Mouse (Mus musculus) c-Kit-positive CD71-positive TER-119-positive erythroid progenitor cells, embryonic 14.5 days (primary cell): Measurements from ENCODE around the gene Cdk17.

Source experiments
- DNase-seq: peaks from one replicate; pipeline ENCODE4 v3.0.0-alpha.2; 2013; ENCODE audit warnings: low spot score

Cdk17 gene

GRCm38 (mm10) chr10:93231490-93231889, 70.8 kb downstream of the Cdk17 start:
- DNase-seq = no peak

GRCm38 (mm10) chr10:93231893-93232292, 71.2 kb downstream of the Cdk17 start:
- DNase-seq = no peak

- DNase-seq = no peak
These were observed 73.1 kb downstream of the Cdk17 start for GRCm38 (mm10) chr10:93233665-93234194.

- DNase-seq = no peak
These were observed 74.0 kb downstream of the Cdk17 start for GRCm38 (mm10) chr10:93234692-93235091.

- DNase-seq = no peak
These were observed 78.6 kb downstream of the Cdk17 start for GRCm38 (mm10) chr10:93239201-93239806.

- DNase-seq = no peak
These were observed 81.5 kb downstream of the Cdk17 start for GRCm38 (mm10) chr10:93242208-93242607.

GRCm38 (mm10) chr10:93242861-93243260, 82.2 kb downstream of the Cdk17 start:
- DNase-seq = no peak

GRCm38 (mm10) chr10:93244209-93244705, 83.6 kb downstream of the Cdk17 start:
- no peak for DNase-seq

GRCm38 (mm10) chr10:93246185-93246920, 85.7 kb downstream of the Cdk17 start:
- DNase-seq = no peak

- no peak for DNase-seq
These were observed 86.7 kb downstream of the Cdk17 start for GRCm38 (mm10) chr10:93247422-93247821.

GRCm38 (mm10) chr10:93247902-93248301, 87.2 kb downstream of the Cdk17 start:
- DNase-seq = no peak

GRCm38 (mm10) chr10:93248416-93248815, 87.7 kb downstream of the Cdk17 start:
- DNase-seq = no peak

- DNase-seq = no peak
These were observed 89.2 kb downstream of the Cdk17 start for GRCm38 (mm10) chr10:93249901-93250300.

- no peak for DNase-seq
These were observed 90.0 kb downstream of the Cdk17 start for GRCm38 (mm10) chr10:93250436-93251317.

- no peak for DNase-seq
These were observed 90.8 kb downstream of the Cdk17 start for GRCm38 (mm10) chr10:93251426-93251825.

- DNase-seq = no peak
These were observed 92.0 kb downstream of the Cdk17 start for GRCm38 (mm10) chr10:93252661-93253060.

GRCm38 (mm10) chr10:93253156-93253555, 92.5 kb downstream of the Cdk17 start:
- no peak for DNase-seq

GRCm38 (mm10) chr10:93255294-93255693, 94.6 kb downstream of the Cdk17 start:
- no peak for DNase-seq

- no peak for DNase-seq
These were observed 99.2 kb downstream of the Cdk17 start for GRCm38 (mm10) chr10:93259826-93260225.

- DNase-seq = no peak
These were observed 100.7 kb downstream of the Cdk17 start for GRCm38 (mm10) chr10:93261132-93261980.

- no peak for DNase-seq
These were observed 101.4 kb downstream of the Cdk17 start for GRCm38 (mm10) chr10:93261981-93262499.
